Mouse (Mus musculus): ENCODE measurements around the gene 9130204L05Rik.

Gene 9130204L05Rik

GRCm38 (mm10) chr3:91090703-91091102 lies at the start of gene 9130204L05Rik:
TSS of gene 9130204L05Rik (minus strand) at chr3:91090803.
- no peak for DNase-seq (ENCODE audit: low read depth, low spot score)

- DNase-seq (ENCODE audit: low read depth, low spot score) = no peak
Observed at GRCm38 (mm10) chr3:91108696-91109095, 18.1 kb upstream of the 9130204L05Rik start.

GRCm38 (mm10) chr3:91059211-91059610 lies 31.4 kb downstream of the 9130204L05Rik start:
- DNase-seq (ENCODE audit: low read depth, low spot score) = peak; percentile 1

GRCm38 (mm10) chr3:91052654-91053053 lies 37.9 kb downstream of the 9130204L05Rik start:
- no peak for DNase-seq (ENCODE audit: low read depth, low spot score)
